Mouse (Mus musculus) megakaryocyte, adult 5-6 weeks (primary cell): ENCODE measurements around the gene Tfcp2l1. TPM values are rescaled to one million over a fixed set of nuclear protein-coding genes. Genes with fewer than 3 reads are reported as not detected.
"Not testable (repeated sequence)": the region's sequence is repeated elsewhere in the genome, so short reads cannot be mapped to it uniquely, and the experiment has no call there.

Source experiments
- ATAC-seq: 2 replicates; pipeline ENCODE4 v1.8.0; 2016; ENCODE audit warnings: mild to moderate bottlenecking, inconsistent platforms; ENCODE audit not compliant: poor library complexity, severe bottlenecking
- total RNA-seq, 2 experiments: library from RNA; stranded (forward) in 1 of 2; stranded (reverse) in 1 of 2; fragments of 153-499, 151-499 nt in 1 of 2; fragments of 221-1000, 200-1000 nt in 1 of 2; gene quantifications; 2 replicates each; pipeline versions ENCODE4 v1.2.3 to v1.2.4; 2015 to 2017

Tfcp2l1 gene
- total RNA-seq (2015) (not detected in 2 replicates), total RNA-seq (2017) (not detected in 2 replicates)

DNA sequence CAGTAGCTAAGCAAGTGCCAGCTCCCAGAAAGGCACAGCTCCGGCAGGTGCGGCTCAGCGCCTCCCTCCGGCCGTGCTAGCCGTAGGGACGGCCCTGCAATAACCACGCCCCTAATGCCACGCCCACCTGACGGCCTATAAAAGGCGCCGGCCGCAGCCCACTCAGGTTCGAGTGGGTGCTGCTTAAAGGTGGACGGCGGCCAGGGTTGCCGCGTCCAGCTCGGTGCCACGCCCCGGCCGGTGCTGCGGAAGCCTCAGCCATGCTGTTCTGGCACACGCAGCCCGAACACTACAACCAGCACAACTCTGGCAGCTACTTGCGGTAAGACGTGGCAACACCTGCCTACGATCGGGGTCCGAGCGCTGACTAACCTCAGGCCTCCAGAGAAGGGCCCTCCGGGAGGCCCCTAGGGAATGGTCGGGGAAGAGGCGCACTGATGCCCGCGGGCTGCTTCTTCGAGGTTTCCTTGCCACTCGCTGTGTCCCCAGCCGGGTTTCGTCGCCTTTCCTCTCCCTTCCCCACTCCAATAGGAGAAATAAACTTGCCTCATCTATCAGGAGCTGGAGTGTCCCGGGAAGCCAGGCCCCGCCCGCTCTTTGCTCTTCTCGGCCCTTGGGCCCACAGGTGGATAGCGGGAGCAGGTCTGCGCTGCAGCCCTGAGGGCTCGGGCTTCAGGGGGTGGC, at the start of gene Tfcp2l1:
Tfcp2l1 (plus strand) TSS at position 165 of the 684 bp plus-strand sequence.
- peak; percentile 93 for ATAC-seq

DNA sequence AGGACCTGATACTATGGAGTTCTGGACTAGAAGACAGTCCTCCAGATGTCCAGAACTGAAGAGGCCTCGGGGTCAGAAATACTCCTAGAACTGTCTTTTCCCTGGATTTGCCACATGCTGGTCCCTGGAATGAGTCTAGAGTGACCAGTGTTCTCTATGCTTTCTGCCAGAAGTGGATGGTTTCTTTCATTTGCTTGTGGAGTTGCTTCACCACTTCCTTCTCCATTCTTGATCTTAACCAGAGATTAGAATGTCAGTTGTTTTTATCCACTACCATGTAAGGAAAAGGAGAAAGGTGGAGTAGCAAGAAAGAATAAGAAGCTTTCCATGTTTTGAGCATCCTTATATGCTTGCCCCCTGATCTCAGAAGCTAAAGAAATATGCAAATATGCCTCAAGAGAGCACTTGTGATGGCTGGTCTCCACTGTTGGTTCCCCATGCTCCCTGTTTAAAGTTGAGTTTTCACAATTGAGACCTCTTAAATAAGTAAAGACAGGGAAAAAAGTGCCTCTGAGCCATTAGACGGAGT, 47.5 kb upstream of the Tfcp2l1 start:
- peak; percentile 62 for ATAC-seq

DNA sequence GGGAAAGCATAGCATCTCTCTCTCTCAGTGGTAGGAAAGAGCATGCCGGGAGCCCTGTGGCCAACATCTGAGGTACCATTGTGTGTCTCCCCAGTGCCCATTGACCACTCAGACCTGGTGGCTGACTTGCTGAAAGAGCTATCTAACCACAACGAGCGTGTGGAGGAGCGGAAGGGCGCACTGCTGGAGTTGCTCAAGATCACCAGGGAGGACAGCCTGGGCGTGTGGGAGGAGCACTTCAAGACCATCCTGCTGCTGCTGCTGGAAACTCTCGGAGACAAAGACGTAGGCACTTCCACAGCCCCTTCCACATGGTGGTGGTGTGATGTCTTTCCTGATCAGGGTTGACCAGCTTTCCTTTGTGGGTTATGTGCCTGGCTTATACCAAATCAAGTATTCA, 46.6 kb upstream of the Tfcp2l1 start:
- ATAC-seq, result peak; percentile 94

DNA sequence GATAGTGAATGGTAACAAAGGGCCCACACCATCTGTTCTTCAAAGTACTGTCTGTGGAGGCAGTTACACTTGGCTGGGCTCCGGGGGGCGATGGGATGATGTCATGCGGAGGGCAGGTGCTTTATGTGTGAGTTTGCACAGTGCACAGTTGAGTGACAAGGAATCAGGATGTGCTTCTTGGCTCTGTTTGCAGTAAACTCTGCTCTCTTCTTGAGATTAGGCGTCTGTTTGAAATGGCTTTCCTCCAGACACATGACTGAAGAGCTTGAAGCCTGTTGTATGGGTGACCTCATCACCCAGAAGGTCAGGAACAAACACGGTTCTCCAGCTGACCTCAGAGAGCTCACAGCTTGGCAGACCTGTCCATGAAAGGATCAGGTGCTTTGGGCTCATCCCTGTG, 38.0 kb upstream of the Tfcp2l1 start:
- ATAC-seq, result no peak

DNA sequence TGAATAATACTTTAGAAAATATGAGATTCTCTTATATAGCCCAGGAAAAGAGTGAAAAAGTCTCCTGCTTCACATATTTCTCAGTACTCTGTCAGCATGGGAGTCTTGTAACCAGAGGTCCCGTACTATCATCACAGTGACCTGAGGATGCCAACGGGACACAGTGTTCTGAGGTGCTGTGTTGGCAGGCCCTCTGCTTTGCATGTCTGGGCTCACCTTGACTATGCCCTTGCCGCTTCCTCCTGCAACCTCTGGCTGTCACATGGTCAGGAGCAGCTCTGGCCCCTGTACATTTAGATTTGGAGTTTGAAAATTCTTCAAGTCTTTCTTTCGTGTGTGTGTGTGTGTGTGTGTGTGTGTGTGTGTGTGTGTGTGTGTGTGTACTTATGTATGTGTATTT, 34.8 kb upstream of the Tfcp2l1 start:
- no peak for ATAC-seq

DNA sequence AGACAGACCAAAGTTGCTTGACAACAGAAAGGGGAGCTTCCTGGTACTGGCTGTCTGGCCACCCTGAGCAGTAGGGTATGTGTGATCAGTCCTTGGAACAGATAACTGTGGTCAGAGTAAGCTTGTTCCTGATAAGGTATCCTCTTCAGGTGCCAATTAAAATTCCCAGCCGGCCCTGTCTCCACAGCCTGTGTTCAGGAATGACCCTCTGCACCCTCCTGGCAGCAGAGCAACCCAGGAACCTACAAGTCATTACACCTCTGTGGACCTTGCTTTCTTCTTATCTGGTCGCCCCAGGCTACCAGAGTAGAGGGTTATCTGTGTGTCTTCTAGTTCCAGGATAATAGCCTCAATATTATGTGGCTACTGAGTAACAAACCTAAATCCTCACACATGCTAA, 32.4 kb upstream of the Tfcp2l1 start:
- ATAC-seq, result no peak

DNA sequence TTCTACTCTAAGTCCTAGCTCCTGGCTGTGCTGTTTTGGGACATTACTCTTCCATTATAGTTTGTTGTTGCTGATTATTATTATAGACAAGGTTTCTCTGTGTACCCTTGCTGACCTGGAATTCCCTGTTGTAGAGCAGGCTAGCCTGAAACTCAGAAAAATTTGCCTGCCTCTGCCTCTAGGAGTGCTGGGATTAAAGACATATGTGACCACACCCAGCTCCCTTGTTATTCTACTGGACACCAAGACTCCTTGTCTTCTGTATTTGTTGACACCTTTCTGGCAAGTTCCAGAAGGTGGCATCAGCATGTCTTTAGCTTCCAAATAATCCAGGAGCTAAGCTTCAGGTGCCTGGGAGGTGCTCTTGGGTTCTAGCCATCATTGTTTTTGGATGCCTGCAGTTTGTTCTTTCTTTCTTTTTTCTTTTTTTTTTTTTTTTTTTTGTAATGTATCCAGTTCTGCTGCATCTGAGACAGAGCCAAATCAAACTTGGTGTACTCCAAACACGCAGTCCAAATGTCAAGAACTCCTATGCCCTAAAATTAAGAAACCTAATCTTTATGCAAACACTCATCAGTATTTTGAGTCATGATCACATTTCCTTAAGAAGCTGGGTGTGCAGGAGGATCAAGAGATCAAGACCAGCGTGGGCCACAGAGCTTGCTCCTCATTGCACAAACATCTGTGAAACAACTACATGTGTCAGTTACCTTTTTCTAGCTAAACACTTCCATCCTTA, 30.1 kb upstream of the Tfcp2l1 start:
- ATAC-seq, result no peak

DNA sequence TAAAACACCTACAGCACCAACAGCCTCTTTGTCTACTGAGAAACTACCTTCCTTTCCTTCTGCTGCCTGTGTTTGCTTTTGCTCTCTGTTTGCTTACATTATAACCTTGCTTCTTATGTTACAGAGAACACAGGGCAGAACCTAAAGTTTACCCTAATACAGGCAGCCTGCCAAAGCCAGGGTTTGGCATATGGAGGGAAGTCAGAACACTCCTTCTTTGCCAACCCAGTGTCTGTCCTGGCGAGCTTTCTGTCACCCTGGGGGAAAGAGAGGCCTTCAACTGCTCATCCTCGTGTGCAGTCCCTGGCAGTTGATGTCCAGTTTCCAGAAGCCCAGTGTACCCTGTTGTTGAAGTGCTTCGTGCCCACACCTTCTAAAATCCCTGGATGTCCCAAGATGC, 29.4 kb upstream of the Tfcp2l1 start:
- no peak for ATAC-seq

DNA sequence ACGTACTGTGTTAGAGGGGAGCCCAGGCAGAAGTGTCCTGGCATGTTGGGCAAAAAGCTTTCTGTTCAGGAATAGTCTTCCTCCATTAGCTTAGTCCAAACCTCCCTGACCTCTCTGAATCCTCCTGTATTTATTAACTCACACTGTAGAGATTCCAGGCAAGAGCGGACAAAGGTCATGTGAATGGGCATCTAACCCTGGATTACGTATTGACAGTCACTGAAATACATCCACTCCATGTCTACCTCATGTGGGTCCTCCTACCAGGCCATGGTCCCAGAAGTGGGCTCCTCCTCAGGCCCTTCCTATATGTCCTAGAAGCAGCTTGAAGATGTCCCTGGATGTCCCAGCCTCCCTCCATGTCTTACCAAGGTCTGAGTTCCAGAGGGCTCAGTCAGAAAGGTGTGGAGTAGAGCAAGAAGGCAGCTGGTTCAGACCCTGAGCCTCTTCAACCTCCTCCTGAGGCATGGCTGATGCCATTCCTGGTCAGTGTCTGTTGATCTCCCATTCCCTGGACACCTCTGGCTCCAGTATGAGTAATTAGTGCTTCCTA, 14.0 kb upstream of the Tfcp2l1 start:
- no peak for ATAC-seq

DNA sequence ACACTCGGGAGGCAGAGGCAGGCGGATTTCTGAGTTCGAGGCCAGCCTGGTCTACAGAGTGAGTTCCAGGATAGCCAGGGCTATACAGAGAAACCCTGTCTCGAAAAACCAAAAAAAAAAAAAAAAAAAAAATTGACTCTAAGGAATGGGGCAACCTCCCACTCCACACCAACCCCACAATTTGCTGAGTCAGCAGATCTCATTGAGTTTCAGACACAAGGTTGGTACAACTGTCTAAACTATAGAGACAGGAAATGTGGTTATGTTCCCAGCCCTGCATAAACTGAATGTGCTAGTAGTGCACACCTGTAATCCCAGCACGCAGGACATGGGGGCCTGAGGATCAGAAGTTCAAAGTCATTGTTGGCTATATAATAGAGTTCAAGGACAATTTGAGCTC, 6.7 kb upstream of the Tfcp2l1 start:
- not testable (repeated sequence) for ATAC-seq

DNA sequence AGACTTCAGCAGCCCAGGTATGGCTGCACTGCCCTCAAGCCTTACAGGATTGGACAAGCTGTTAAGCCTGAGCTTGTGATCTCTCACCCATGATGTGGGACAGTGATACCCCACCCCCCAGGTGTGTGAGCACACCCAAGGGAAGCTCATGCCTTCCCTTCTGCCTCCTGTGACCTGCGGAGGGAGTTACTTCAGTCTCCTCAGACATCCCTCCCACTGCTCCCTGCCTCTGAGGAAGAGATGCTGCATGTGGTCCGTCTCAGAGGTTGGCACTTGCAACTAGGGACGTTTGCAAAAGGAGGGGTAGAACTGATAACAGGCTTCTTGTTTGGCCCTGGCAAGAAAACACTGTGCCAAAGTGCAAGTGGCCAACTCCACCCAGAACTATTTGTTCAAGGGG, 4.9 kb upstream of the Tfcp2l1 start:
- ATAC-seq, result no peak

DNA sequence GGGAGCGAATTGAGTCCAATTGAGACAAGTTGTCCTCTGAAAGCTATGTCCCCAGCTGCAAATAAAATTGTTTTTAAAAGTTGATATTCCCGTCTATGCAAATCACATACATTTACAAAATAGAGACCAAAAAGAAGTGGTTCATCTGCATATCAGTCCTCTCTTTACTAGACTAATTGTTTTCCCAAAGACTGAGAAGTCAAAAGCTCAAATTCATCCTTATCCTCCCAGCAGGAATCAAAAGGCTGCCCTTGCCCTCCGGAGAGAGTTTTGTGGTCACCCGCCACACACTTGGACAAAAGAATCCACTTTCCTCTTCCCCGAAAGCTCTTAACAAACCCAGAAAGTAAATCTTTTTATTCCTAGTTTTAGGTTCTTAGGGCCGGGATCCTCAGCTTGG, 2.3 kb upstream of the Tfcp2l1 start:
- ATAC-seq, result no peak

DNA sequence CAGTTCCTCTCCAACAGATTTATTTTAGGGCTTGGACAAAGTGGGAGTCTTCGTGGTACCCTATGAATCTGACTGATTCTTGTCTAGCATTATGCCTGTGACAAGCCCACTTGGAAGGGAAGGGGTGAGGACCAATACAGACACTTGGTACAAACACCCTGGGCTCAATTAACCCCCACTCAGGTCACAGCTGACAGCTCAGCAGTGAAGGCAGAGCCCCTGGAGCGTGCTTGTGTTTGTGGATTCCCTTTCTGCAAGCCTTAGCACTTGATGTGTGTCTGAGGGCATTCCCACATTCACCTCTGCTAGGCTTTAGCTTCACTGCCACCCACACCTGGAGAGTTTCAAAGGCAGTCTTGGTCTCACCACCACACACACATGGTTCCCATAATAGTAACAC, 1.8 kb upstream of the Tfcp2l1 start:
- ATAC-seq, result no peak

DNA sequence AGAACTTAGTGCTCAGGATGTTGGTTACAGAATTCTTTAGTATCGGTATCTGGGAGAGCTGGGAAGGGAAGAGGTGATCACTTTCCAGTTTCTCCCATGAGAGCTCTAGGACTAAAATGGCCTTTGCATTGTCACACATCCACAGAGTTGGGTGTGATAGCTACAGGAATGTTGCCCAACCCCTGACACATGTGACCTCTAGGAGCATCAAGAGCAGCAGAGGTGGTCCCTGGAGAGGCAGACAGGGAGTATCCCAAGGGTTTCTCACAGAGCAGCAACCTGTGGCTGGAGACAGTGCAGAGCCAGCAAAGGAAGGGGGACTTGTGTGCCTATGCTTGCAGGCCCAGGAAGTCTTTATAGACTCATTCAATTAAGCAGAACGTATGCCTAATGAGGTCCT, 1.3 kb upstream of the Tfcp2l1 start:
- ATAC-seq, result no peak

DNA sequence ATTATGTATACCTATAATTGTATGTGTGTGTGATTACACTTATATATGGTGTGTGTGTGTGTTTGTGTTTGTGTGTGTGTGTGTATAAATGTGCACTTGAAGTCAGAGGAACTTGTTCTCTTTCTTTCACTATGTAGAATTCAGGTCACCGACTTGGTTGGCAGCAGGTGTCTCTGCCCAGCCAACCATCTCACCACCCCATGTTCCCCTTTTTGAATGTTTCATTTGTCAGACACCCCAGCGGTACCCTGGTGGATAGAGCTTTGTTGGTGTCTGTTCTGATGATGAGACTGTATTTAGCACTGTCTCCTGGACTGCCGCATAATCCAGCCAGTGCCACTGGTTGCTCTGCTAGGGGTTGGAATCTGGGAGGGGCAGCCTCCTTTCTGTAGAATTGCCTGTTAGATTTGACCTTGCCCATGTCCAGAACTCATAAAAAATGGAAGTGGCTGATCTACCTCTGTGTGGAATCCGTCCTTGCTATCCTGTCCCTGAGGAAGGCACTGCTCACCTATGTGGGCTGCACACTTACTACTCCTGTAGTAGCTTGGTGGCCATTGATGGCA, 5.8 kb downstream of the Tfcp2l1 start:
- ATAC-seq, result no peak

DNA sequence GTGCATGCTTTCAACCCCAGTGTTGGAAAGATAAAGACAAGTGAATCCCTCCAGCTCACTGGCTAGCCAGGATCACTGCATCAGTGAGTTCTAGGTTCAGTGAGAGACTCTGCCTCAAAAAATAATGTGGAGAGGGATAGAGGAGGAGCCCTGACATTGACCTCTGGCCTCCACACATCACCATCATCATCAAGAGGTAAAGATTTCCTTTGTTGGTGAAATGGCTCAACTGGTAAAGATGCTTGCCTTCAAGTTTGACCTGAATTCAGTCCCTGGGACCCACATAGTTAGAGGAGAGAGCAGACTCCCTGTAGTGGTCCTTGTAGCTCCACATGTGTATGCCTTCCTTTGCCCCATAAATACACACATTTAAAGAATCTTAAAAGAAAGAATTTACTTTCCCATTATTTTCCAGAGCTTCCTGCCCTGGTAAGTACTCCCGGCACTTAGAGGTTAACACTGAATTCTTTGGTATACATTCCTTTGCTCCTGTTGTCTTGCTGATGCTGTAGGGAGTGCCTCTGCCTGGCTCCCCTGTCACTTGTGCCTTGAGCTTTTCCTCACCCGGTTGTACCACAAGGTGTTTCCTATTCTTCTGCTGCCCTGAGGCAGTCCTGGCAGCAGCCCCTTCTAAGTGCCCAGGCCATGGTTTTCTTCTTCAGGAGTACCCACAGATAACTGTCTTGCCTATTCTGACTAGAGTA, 14.7 kb downstream of the Tfcp2l1 start:
- ATAC-seq, result no peak

DNA sequence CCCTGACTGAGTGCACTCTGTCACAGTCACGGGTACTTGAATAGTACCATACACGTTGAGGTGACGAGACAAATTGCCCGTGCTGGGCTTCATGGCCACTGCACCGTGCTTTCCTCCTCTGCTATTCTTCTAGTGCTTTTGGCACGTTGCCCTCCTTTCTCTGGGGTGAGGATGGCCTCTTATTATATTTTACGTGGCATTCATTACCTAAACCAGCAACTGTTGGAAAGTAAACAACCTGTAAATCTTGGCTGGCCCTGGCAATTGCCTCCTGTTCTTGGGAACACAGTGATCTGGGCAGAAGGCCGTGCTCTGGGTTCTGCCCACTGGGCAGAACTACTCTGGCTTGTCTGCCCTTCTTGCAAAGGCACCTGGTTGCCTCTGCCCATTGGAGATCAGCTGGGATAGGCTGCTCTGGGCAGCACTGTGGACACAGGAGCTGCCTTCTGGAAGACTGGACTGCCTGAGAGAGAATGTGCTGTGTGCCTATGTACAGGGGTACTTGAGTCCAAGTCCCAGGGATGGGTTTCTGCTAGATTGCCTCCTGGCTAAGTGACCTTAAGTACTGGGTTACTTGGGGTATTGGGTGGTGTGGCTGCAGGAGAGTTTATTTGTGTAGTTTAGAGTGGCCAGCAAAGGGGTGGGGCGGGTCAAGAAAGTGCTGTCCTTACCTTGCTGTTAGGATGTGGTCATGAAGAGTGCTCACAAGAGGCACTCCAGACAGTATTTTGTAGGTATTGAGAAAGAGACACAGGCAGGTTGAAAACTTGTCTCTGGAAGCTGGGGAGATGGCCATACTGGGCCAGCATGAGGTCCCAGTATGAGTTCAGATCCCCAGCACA, 15.6 kb downstream of the Tfcp2l1 start:
- no peak for ATAC-seq

DNA sequence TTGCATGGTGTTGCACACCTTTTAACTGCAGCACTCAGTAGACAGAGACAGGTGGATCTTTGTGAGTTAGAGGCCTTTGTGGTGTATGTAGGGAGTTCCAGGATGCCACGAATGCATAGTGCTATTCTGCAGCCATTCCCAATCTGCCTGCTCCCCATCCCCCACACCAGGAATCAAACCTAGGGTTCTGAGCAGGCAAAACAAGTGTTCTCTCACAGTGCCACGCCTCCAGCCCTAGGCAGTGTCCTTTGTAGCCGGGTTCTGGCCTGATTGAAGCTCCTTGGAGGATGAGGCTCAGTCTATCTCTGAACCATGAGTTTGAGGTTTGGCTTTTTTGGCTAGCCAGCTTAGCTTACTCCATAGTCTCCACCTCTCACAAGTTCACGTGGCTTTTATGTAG, 18.0 kb downstream of the Tfcp2l1 start:
- no peak for ATAC-seq

DNA sequence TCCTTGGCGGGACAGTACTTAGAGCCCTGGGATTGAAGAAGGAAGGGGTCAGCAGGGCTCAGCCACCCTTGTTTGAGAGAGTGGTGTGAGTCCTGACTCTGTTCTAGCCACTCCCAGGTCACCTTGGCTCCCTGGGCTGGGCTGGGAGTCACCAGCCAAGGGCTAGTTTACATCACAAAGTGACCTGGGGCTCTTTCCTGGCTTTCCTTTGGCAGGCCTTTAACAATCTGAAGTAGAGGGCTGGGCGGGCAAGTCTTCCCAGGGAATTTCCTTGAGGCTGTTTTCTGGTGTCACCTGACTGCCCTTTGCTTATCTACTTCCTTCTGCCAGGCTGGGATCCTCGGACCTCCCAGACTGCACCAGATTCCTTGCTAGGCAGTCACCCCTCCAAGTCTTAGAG, 20.3 kb downstream of the Tfcp2l1 start:
- no peak for ATAC-seq
